Mouse (Mus musculus): ENCODE measurements around the gene Tpm4. TPM values are rescaled to one million over a fixed set of nuclear protein-coding genes. Genes with fewer than 3 reads are reported as not detected.

Gene Tpm4
- polyA plus RNA-seq, 2 experiments, result 395 to 579 TPM

GRCm38 (mm10) chr8:72143256-72143824 is 8.6 kb downstream of the Tpm4 start:
- no peaks in the 10 kb centered on the region for H3K4me1 ChIP-seq (ENCODE audit: control insufficient read depth, insufficient read depth, low read length)
- H3K36me3 ChIP-seq (ENCODE audit: control insufficient read depth, insufficient read depth, low read length), result peaks cover 99% of the 10 kb centered on the region
- no peak overlapping the region for H3K4me3 ChIP-seq (replicated peaks; ENCODE audit: low read length)
- H3K4me2 ChIP-seq (replicated peaks; ENCODE audit: low read depth, low read length, severe bottlenecking), result no peak overlapping the region
- H3K9me3 ChIP-seq (ENCODE audit: control insufficient read depth, low read length), result no peaks in the 10 kb centered on the region
- H3K9ac ChIP-seq (ENCODE audit: low read depth, low read length, severe bottlenecking), result no peak overlapping the region
- no peaks in the 10 kb centered on the region for H3K27me3 ChIP-seq (ENCODE audit: control insufficient read depth, insufficient read depth, low read length)
- 92% methylated on average over 13 of the region's 13 CpGs for WGBS
- ATAC-seq (ENCODE audit: low FRiP score, low read depth) (no peak), DNase-seq (ENCODE audit: low spot score) (no peak)
- H3K27ac ChIP-seq (replicated peaks; ENCODE audit: low read depth, low read length), result no peak overlapping the region
- no peak for TF ChIP-seq POLR2A (IDR thresholded peaks at IDR 0.05; ENCODE audit: borderline replicate concordance, extremely low read depth, insufficient read depth, insufficient read length)

GRCm38 (mm10) chr8:72144345-72144975 is 9.7 kb downstream of the Tpm4 start:
- WGBS, result 90% methylated on average over 5 of the region's 5 CpGs
- TF ChIP-seq POLR2A (IDR thresholded peaks at IDR 0.05; ENCODE audit: borderline replicate concordance, extremely low read depth, insufficient read depth, insufficient read length), result no peak

GRCm38 (mm10) chr8:72145511-72145910 is 10.7 kb downstream of the Tpm4 start:
- ATAC-seq (ENCODE audit: low FRiP score, low read depth) (no peak), DNase-seq (ENCODE audit: low spot score) (no peak)
- Histone ChIP-seq H3K9ac (ENCODE audit: low read depth, low read length, severe bottlenecking) (no peak overlapping the region), H3K4me3 (replicated peaks; ENCODE audit: low read length) (no peak overlapping the region), H3K36me3 (ENCODE audit: control insufficient read depth, insufficient read depth, low read length) (peaks cover 96% of the 10 kb centered on the region), H3K4me2 (replicated peaks; ENCODE audit: low read depth, low read length, severe bottlenecking) (no peak overlapping the region), H3K4me1 (ENCODE audit: control insufficient read depth, insufficient read depth, low read length) (no peaks in the 10 kb centered on the region), H3K27ac (replicated peaks; ENCODE audit: low read depth, low read length) (no peak overlapping the region), H3K27me3 (ENCODE audit: control insufficient read depth, insufficient read depth, low read length) (no peaks in the 10 kb centered on the region), H3K9me3 (ENCODE audit: control insufficient read depth, low read length) (no peaks in the 10 kb centered on the region)
- TF ChIP-seq POLR2A (IDR thresholded peaks at IDR 0.05; ENCODE audit: borderline replicate concordance, extremely low read depth, insufficient read depth, insufficient read length), result no peak
- WGBS, result 83% methylated on average over 3 of the region's 3 CpGs

More at GRCm38 (mm10) chr8:72144345-72144975, 9.7 kb downstream of the Tpm4 start:
- peaks cover 96% of the 10 kb centered on the region for H3K36me3 ChIP-seq (ENCODE audit: control insufficient read depth, insufficient read depth, low read length)
- H3K4me2 ChIP-seq (replicated peaks; ENCODE audit: low read depth, low read length, severe bottlenecking), result no peak overlapping the region
- no peak overlapping the region for H3K9ac ChIP-seq (ENCODE audit: low read depth, low read length, severe bottlenecking)
- DNase-seq (ENCODE audit: low spot score) (no peak), ATAC-seq (ENCODE audit: low FRiP score, low read depth) (no peak)
- H3K9me3 ChIP-seq (ENCODE audit: control insufficient read depth, low read length), result no peaks in the 10 kb centered on the region
- no peaks in the 10 kb centered on the region for H3K4me1 ChIP-seq (ENCODE audit: control insufficient read depth, insufficient read depth, low read length)
- no peak overlapping the region for H3K4me3 ChIP-seq (replicated peaks; ENCODE audit: low read length)
- no peak overlapping the region for H3K27ac ChIP-seq (replicated peaks; ENCODE audit: low read depth, low read length)
- no peaks in the 10 kb centered on the region for H3K27me3 ChIP-seq (ENCODE audit: control insufficient read depth, insufficient read depth, low read length)

- Histone ChIP-seq H3K9me3 (ENCODE audit: control insufficient read depth, low read length) (no peaks in the 10 kb centered on the region), H3K36me3 (ENCODE audit: control insufficient read depth, insufficient read depth, low read length) (peaks cover 96% of the 10 kb centered on the region), H3K4me2 (replicated peaks; ENCODE audit: low read depth, low read length, severe bottlenecking) (no peak overlapping the region), H3K9ac (ENCODE audit: low read depth, low read length, severe bottlenecking) (no peak overlapping the region), H3K4me3 (replicated peaks; ENCODE audit: low read length) (no peak overlapping the region), H3K4me1 (ENCODE audit: control insufficient read depth, insufficient read depth, low read length) (no peaks in the 10 kb centered on the region), H3K27me3 (ENCODE audit: control insufficient read depth, insufficient read depth, low read length) (no peaks in the 10 kb centered on the region), H3K27ac (replicated peaks; ENCODE audit: low read depth, low read length) (no peak overlapping the region)
- TF ChIP-seq POLR2A (IDR thresholded peaks at IDR 0.05; ENCODE audit: borderline replicate concordance, extremely low read depth, insufficient read depth, insufficient read length), result no peak
- DNase-seq (ENCODE audit: low spot score) (no peak), ATAC-seq (ENCODE audit: low FRiP score, low read depth) (no peak)
- WGBS, result 95% methylated on average over 1 of the region's 1 CpGs
These were observed 11.3 kb downstream of the Tpm4 start for GRCm38 (mm10) chr8:72146056-72146455.

- Histone ChIP-seq H3K9me3 (ENCODE audit: control insufficient read depth, low read length) (no peaks in the 10 kb centered on the region), H3K4me1 (ENCODE audit: control insufficient read depth, insufficient read depth, low read length) (no peaks in the 10 kb centered on the region), H3K36me3 (ENCODE audit: control insufficient read depth, insufficient read depth, low read length) (peaks cover 96% of the 10 kb centered on the region), H3K27me3 (ENCODE audit: control insufficient read depth, insufficient read depth, low read length) (no peaks in the 10 kb centered on the region), H3K27ac (replicated peaks; ENCODE audit: low read depth, low read length) (no peak overlapping the region), H3K4me2 (replicated peaks; ENCODE audit: low read depth, low read length, severe bottlenecking) (no peak overlapping the region), H3K9ac (ENCODE audit: low read depth, low read length, severe bottlenecking) (no peak overlapping the region), H3K4me3 (replicated peaks; ENCODE audit: low read length) (no peak overlapping the region)
- no peak for ATAC-seq (ENCODE audit: low FRiP score, low read depth)
- 96% methylated on average over 3 of the region's 3 CpGs for WGBS
- DNase-seq (ENCODE audit: low spot score), result no peak
- TF ChIP-seq POLR2A (IDR thresholded peaks at IDR 0.05; ENCODE audit: borderline replicate concordance, extremely low read depth, insufficient read depth, insufficient read length), result no peak
These were observed 11.8 kb downstream of the Tpm4 start for GRCm38 (mm10) chr8:72146556-72146955.
